Mouse (Mus musculus) Patski (cell line): Measurements from ENCODE around the gene Cactin. TPM values are rescaled to one million over a fixed set of nuclear protein-coding genes. Genes with fewer than 3 reads are reported as not detected.

Source experiments
- ATAC-seq: fragments of 100-300 bp; one replicate; pipeline ENCODE4 v1.8.0; 2021
- CTCF ChIA-PET: fragments of 350-600 bp; sonication (Branson Sonifier 250); formaldehyde crosslinking; loops from one replicate; lab custom pipeline; 2022; ENCODE audit warnings: inconsistent platforms; lab: Charles Lee
- POLR2A ChIA-PET: fragments of 350-600 bp; sonication (Branson Sonifier 250); formaldehyde crosslinking; loops from one replicate; lab custom pipeline; 2022; ENCODE audit warnings: antibody characterized with exemption, inconsistent platforms; lab: Charles Lee
- DNase-seq: peaks from one replicate; pipeline ENCODE4 v3.0.0-alpha.2; 2011; ENCODE audit warnings: low read depth, low spot score
- H3K27me3 ChIP-seq: fragments of 371-371 bp; one replicate; pipeline ENCODE4 v1.5.1; 2021
- CTCF ChIP-seq: fragments of 100-300 bp; IDR thresholded peaks from one replicate; pipeline ENCODE4 v1.5.1; 2021
- in situ Hi-C: fragments of 300-500 bp; cut with MboI; formaldehyde crosslinking; loops from 3 replicates; pipeline ENCODE4 v1.11.1; 2018; ENCODE audit warnings: low pct_unique_long_range_greater_than_20kb, mixed read lengths
- polyA plus RNA-seq: library from polyadenylated mRNA; unstranded; gene quantifications from one replicate; pipeline ENCODE4 v1.2.3, GENCODE M21; 2021

Gene Cactin
- polyA plus RNA-seq, 1 experiment from 2014 or later, result 34.5 TPM

DNA sequence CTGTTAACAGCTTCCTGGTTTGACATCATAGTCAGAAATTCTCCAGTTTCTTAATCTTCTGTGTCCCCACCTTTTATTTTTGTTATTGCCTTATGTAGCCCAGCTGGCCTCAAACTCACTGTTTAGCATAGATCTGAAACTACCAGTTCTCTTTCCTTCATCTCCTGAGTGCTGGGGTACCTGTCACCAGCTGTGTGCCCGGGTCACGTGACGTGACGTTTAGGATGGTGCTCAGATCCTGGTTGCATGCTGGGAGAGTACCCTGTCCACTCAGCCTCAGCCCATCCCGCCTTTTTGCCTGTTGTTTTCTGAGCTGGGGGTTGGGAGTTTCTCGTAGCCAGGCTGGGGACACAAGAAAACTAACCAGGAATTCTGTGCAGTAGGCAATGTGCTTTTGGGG, 23.7 kb upstream of the Cactin start:
- DNase-seq (no peak), ATAC-seq (no peak)
- no peak for TF ChIP-seq CTCF
- ChIA-PET POLR2A (interaction anchor here (0.6 to 1.1 kb wide), 3 partner anchors 8 to 1613 kb away, joined by 3 to 4 read pairs (median 3); partner anchors contain the start of gene Hmg20b), CTCF (interaction anchor here (1.7 to 2.5 kb wide), 2 partner anchors 8 kb away, joined by 7 to 15 read pairs; no protein-coding TSS in a partner anchor)
- in situ Hi-C loops, result no loop called here
- no peaks in the 10 kb centered on the region for H3K27me3 ChIP-seq

DNA sequence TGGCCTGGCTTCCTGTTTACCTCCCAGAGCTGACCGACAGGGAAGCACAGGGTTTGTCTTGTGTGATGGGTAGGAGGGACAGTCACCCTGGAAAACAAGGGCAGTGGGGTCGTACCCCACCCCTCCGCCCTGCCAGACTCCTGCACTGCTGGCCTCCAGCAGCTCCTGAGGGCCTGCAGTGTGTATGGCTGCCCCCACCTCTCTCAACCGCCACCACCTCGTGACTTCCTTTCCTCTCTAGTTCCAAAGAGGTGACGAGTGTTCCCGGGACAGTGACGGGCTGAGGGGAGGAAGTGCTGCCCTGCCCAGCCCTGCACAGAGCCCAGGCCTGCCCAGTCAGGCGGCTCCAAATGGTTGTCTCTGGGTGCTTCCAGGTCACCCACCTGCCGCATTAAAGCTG, 23.1 kb upstream of the Cactin start:
- in situ Hi-C loops, result no loop called here
- ATAC-seq, result no peak
- no peaks in the 10 kb centered on the region for H3K27me3 ChIP-seq
- no peak for TF ChIP-seq CTCF
- CTCF ChIA-PET, result interaction anchor here (1.7 kb wide), 1 partner anchor 9 kb away, joined by 7 read pairs; no protein-coding TSS in a partner anchor
- no peak for DNase-seq
- POLR2A ChIA-PET, result interaction anchor here (0.6 kb wide), 2 partner anchors 11 to 1612 kb away, joined by 3 to 4 read pairs; no protein-coding TSS in a partner anchor

DNA sequence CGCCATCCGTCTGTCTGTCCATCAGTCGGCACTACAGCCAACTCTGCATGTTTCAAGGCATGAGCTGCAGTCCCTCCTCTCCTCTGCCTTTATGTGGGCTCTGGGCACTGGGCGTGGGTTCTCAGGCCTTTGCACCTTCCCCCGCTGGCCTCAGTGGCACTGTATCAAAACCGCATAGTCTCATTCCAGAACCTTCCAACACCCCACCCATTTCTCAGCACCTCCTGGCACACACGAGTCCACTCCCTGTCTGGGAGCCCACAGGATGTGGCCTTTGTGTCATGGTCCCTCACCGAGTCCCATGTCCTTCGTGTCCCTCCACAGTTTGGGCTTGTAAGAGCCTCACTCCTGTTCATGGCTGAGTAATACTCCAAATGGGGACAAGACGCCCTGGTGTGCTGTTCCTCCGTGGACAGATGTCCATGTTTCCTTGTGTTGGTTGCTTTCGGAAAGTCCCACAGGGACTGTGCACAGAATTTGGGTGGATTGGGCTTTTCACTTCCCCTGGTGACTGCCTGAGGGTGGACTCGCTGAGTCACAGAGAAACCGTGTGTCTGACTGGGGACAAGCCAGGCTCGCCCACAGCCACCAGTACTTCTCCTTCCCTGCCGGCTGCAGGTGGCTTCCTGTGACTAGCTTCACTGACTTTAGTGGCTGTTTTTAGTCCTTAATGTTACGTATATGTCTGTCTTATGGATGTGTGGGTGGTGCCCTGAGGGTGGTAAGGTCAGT, 22.4 kb upstream of the Cactin start:
- ATAC-seq, result no peak
- no peaks in the 10 kb centered on the region for H3K27me3 ChIP-seq
- in situ Hi-C loops, result no loop called here
- ChIA-PET CTCF (interaction anchor here (0.7 to 1.7 kb wide), 3 partner anchors 10 to 43 kb away, joined by 3 to 7 read pairs (median 3); no protein-coding TSS in a partner anchor), POLR2A (interaction anchor here (0.6 kb wide), 1 partner anchor 11 kb away, joined by 3 read pairs; no protein-coding TSS in a partner anchor)
- TF ChIP-seq CTCF, result no peak
- no peak for DNase-seq

DNA sequence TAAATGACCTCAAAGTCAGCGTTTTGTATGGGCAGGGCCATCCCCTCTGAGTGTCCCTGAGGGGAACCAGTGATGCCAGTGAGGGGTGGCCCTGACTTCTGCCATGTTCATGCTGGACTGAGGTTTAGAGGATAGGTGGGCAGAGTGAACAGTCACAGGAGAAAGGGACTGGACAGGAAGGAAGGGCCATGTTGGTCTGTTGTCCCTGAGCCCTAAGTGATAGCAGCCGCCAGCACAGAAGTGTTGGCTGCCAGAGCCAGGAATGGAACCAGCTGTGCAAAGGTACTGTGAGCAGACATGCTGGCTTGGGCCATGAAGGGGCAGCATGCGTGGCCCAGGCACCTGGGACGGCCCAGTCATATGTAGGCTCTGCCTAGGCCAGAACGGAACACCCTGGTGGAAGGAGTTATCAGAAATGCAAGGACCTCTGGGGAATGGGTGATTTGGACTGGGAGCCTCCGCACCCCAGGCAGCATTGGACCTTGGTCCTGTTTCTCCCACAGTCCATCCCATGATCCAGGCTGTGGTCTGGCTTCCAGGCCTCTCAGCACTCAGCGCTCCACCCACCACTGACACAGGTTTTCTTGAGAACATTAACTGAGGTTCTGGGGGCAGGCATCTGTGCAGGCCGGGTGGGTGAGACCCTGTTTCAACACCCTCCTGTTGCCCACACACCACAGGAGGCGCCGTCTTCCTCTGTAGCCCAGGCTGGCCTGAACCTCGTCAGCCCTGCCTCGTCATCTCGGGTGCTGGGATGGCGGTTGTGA, 21.1 kb upstream of the Cactin start:
- ChIA-PET POLR2A (no interaction called here), CTCF (interaction anchor here (0.7 to 3.1 kb wide), 3 partner anchors 7 to 42 kb away, joined by 3 to 15 read pairs (median 3); partner anchors contain the start of gene Pip5k1c)
- DNase-seq, result no peak
- no peak for ATAC-seq
- in situ Hi-C loops, result no loop called here
- H3K27me3 ChIP-seq, result no peaks in the 10 kb centered on the region
- no peak for TF ChIP-seq CTCF

DNA sequence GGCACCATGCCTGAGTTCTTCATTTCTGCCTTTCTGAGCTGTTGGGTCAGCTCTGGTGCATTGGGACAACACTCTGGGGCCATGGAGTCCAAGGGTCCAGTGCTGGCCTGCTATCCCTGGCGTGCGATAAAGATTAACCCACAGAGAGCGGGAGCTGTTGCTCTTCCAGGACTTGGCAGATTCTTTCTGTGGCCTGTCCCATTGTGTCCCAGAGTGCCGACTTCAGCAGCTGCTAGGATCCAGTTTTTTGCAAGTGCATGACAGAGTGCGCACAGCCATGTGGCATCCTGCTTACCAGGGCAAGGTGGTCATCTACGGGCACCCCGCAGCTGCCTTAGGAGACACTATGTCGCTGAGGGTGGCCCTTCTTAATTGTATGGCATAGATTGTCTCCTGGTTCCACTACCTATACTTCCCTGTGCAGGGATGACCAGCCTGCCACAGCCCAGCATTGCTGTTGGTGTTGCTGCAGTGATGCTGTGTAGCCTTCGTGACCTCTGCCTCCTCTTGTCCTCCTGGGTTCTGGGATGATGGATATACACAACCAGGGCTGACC, 20.5 kb upstream of the Cactin start:
- no peak for DNase-seq
- CTCF ChIA-PET, result interaction anchor here (3.1 kb wide), 1 partner anchor 7 kb away, joined by 15 read pairs; the partner anchor contains the start of gene Pip5k1c
- TF ChIP-seq CTCF, result no peak
- POLR2A ChIA-PET, result no interaction called here
- in situ Hi-C loops, result no loop called here
- ATAC-seq, result no peak
- no peaks in the 10 kb centered on the region for H3K27me3 ChIP-seq

DNA sequence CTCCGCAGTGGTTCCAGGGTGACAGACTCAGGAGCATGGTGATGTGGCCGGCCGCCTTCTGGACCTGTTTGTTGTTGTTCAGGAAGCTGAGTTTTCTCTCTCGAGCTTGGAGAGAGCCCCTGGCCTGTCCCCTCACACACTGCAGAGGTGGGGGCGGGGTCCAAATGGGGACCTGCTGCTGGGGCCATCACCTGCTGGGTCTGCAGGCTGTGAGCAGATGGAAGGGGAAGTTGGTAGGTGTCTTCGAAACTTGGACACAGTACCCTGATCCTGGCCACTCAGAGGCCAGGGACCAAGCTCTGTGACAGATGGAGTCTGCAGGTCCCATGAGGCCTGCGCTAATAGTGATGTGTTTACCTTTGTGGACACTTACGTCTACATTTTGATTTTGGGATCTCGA, 19.6 kb upstream of the Cactin start:
- ChIA-PET CTCF (interaction anchor here (1.0 to 3.1 kb wide), 2 partner anchors 8 to 12 kb away, joined by 4 to 15 read pairs; partner anchors contain the start of gene Pip5k1c), POLR2A (no interaction called here)
- no peak for TF ChIP-seq CTCF
- no peak for ATAC-seq
- no peaks in the 10 kb centered on the region for H3K27me3 ChIP-seq
- no peak for DNase-seq
- in situ Hi-C loops, result no loop called here

DNA sequence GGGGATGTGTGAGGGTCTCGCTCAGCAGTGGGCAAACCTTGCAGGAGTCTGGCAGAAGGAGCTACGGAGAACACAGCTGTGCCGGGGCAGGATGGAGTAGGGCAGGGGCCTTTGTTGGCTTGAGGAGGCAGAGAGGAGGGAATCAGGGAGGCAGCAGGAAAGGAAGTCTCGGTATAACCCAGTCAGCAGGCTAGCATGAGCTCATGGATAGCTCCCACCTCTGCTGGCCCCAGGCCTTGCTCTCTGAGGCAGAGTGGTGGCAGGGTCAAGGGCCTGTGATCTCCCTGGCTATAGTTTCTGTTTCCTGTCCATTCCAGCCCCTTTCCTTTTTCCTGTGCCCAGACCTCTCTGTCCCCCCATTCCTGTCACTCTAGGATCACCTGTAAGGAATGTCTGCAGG, 18.6 kb upstream of the Cactin start:
- no peaks in the 10 kb centered on the region for H3K27me3 ChIP-seq
- in situ Hi-C loops, result no loop called here
- no peak for TF ChIP-seq CTCF
- CTCF ChIA-PET, result interaction anchor here (1.6 to 4.6 kb wide), 3 partner anchors 9 to 40 kb away, joined by 3 to 28 read pairs (median 15); partner anchors contain the start of gene Pip5k1c
- POLR2A ChIA-PET, result no interaction called here
- no peak for DNase-seq
- ATAC-seq, result no peak

DNA sequence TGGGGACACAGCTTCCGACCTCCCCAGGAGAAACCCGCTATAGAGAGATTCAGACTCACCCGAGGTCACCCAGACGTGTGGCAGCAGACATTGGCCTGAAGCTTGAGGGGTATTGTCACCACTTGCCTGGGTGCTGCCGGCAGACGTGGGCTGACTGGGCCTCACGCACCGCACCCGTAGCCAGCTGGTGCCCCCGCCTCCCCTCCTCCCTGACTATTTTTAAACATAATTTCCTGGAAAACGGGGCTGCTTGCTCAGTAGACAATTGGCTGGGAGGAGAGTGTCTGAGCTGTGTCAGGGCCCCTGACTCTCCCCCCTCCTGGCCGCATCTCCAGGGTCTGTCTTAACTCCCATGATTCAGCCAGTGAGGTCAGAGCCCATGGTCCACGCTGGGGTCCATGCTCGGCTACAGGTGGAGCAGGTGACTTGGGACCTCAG, 18.1 kb upstream of the Cactin start:
- POLR2A ChIA-PET, result no interaction called here
- CTCF ChIA-PET, result interaction anchor here (1.6 to 4.6 kb wide), 3 partner anchors 10 to 39 kb away, joined by 3 to 28 read pairs (median 15); partner anchors contain the start of gene Pip5k1c
- no peak for ATAC-seq
- no peak for TF ChIP-seq CTCF
- in situ Hi-C loops, result no loop called here
- no peak for DNase-seq
- no peaks in the 10 kb centered on the region for H3K27me3 ChIP-seq

DNA sequence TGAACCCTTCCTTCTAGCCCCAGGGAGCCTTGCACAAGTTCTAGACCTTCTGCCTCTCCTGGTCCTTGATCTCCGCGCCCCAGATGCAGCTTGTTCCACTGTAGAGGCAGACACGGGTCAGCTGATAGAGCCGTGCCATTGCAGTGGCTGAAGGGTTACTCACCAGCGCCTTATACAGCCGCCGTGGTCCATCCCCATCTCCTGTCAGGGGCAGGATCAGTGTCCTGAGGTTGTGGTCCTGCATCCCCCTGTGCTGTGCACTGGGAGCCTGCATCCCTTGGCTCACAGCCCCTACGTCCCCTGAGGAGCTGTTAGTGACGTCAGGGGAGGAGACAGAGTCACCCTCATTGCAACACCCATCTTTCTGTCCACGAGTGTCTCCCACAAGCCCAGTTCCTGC, 17.6 kb upstream of the Cactin start:
- ATAC-seq, result no peak
- ChIA-PET CTCF (interaction anchor here (1.6 to 4.6 kb wide), 3 partner anchors 10 to 39 kb away, joined by 3 to 28 read pairs (median 15); partner anchors contain the start of gene Pip5k1c), POLR2A (no interaction called here)
- DNase-seq, result no peak
- TF ChIP-seq CTCF, result no peak
- in situ Hi-C loops, result no loop called here
- no peaks in the 10 kb centered on the region for H3K27me3 ChIP-seq

DNA sequence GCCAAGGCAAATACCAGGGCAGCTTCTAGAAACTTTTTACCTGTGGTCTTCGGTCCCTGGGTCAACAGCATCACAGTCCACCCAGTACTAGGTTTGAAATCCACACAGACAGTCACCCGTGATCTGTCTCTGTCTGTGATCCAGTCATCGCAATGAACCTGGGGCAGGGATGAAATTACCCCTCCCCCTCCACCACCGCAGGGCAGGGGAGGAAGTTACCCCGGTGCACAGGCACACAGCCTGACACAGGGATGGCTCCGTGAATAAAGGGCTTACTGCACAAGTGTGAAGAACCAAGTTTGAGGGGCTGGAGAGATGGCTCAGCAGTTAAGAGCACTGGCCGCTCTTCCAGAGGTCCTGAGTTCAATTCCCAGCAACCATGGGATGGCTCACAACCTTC, 17.1 kb upstream of the Cactin start:
- TF ChIP-seq CTCF, result no peak
- H3K27me3 ChIP-seq, result no peaks in the 10 kb centered on the region
- in situ Hi-C loops, result no loop called here
- ATAC-seq (no peak), DNase-seq (no peak)
- CTCF ChIA-PET, result interaction anchor here (0.9 to 4.6 kb wide), 5 partner anchors 11 to 38 kb away, joined by 3 to 32 read pairs (median 5); partner anchors contain the start of genes Pip5k1c and Tjp3
- POLR2A ChIA-PET, result no interaction called here
